Mouse (Mus musculus) lung, embryonic 16.5 days (tissue): Measurements from ENCODE around the gene Timm17b. TPM values are rescaled to one million over a fixed set of nuclear protein-coding genes. Genes with fewer than 3 reads are reported as not detected.

Experiments used
- ATAC-seq: fragments of 200-750 bp; cut with Nextera tagmentation; 2 replicates; pipeline ENCODE4 v1.8.0; 2017; ENCODE audit warnings: low read depth, mild to moderate bottlenecking, moderate library complexity
- H3K27ac ChIP-seq: fragments of 300-500 bp; sonication (generic); 2 replicates; pipeline ENCODE4 v1.5.1; 2014; ENCODE audit warnings: mild to moderate bottlenecking, control low read depth, low read length
- H3K27me3 ChIP-seq: fragments of 300-500 bp; sonication (generic); 2 replicates; pipeline ENCODE4 v1.6.1; 2014; ENCODE audit warnings: low read depth, low read length, mixed read lengths; ENCODE audit not compliant: control insufficient read depth, insufficient read depth
- H3K36me3 ChIP-seq: fragments of 300-500 bp; sonication (generic); 2 replicates; pipeline ENCODE4 v1.6.1; 2014; ENCODE audit warnings: low read length; ENCODE audit not compliant: control insufficient read depth, insufficient read depth
- H3K4me1 ChIP-seq: fragments of 300-500 bp; sonication (generic); replicated peaks from 2 replicates; pipeline ENCODE4 v1.6.1; 2014; ENCODE audit warnings: low read length, mixed read lengths; ENCODE audit not compliant: control insufficient read depth, insufficient read depth
- H3K4me2 ChIP-seq: fragments of 300-500 bp; sonication (generic); 2 replicates; pipeline ENCODE4 v1.6.1; 2014; ENCODE audit warnings: low read depth, low read length, control low read depth
- H3K4me3 ChIP-seq: fragments of 300-500 bp; sonication (generic); 2 replicates; pipeline ENCODE4 v1.5.1; 2014; ENCODE audit warnings: mild to moderate bottlenecking, low read length, control low read depth
- H3K9ac ChIP-seq: fragments of 300-500 bp; sonication (generic); 2 replicates; pipeline ENCODE4 v1.6.1; 2014; ENCODE audit warnings: low read length, control low read depth
- H3K9me3 ChIP-seq: fragments of 300-500 bp; sonication (generic); 2 replicates; pipeline ENCODE4 v1.6.1; 2016; ENCODE audit warnings: low read length; ENCODE audit not compliant: control insufficient read depth
- WGBS: fragments of 180-500 bp; shearing (Covaris S2); extraction: QIAGEN DNeasy Blood & Tissue Kit; methylation state at CpG from one replicate; pipeline ENCODE4 v1.1.7; 2014; 5-methylcytosine and 5-hydroxymethylcytosine counted together
- polyA plus RNA-seq: library from polyadenylated mRNA; unstranded; fragments of >200 nt; fragmentation: Nextera tagmentation; extraction: Ambion mirVana; gene quantifications from 2 replicates; pipeline ENCODE4 v1.2.1, GENCODE M21; 2015

Gene Timm17b
- 156 and 157 TPM in 2 replicates for polyA plus RNA-seq

GRCm38 (mm10) chrX:7898880-7899874 lies at the start of gene Timm17b, which contains the start of gene Pqbp1:
Gene Timm17b, plus strand, starts transcription at chrX:7899357.
Gene Pqbp1, minus strand, starts transcription at chrX:7899269.
- ATAC-seq, result peak; percentile 99
- H3K9ac ChIP-seq, result peak within 1 kb of the TSS; percentile 79
- no peaks in the 10 kb centered on the region for H3K9me3 ChIP-seq
- peak within 1 kb of the TSS; percentile 64 for H3K4me2 ChIP-seq
- H3K27ac ChIP-seq, result peak within 1 kb of the TSS; percentile 79
- H3K27me3 ChIP-seq, result no peaks in the 10 kb centered on the region
- WGBS, result 14% methylated on average over 49 of the region's 62 CpGs
- H3K4me1 ChIP-seq, result peaks cover 7% of the 10 kb centered on the region; the same call in 1 of the 2 replicates
- H3K36me3 ChIP-seq, result 0 out of 2 replicates have a peak, but pooled peaks cover 2% of the 10 kb centered on the region
- peak within 1 kb of the TSS; percentile 68 for H3K4me3 ChIP-seq

- Histone ChIP-seq H3K4me1 (no peaks in the 10 kb centered on the region), H3K9me3 (no peaks in the 10 kb centered on the region), H3K4me3 (no peak overlapping the region), H3K4me2 (no peak overlapping the region), H3K27ac (no peak overlapping the region), H3K27me3 (no peaks in the 10 kb centered on the region), H3K36me3 (no peaks in the 10 kb centered on the region), H3K9ac (no peak overlapping the region)
- no peak for ATAC-seq
- WGBS, result 42% methylated on average over 2 of the region's 2 CpGs
Observed at GRCm38 (mm10) chrX:7854578-7854977, 44.6 kb upstream of the Timm17b start.

GRCm38 (mm10) chrX:7859191-7859753 lies 39.9 kb upstream of the Timm17b start:
- WGBS, result 61% methylated on average over 3 of the region's 3 CpGs
- no peak overlapping the region for H3K4me2 ChIP-seq
- H3K36me3 ChIP-seq, result no peaks in the 10 kb centered on the region
- no peak for ATAC-seq
- no peak overlapping the region for H3K4me3 ChIP-seq
- no peaks in the 10 kb centered on the region; the same call in 1 of the 2 replicates for H3K9me3 ChIP-seq
- no peaks in the 10 kb centered on the region for H3K27me3 ChIP-seq
- no peak overlapping the region for H3K9ac ChIP-seq
- no peak overlapping the region for H3K27ac ChIP-seq
- H3K4me1 ChIP-seq, result no peaks in the 10 kb centered on the region

GRCm38 (mm10) chrX:7863181-7863580 lies 36.0 kb upstream of the Timm17b start:
- no peaks in the 10 kb centered on the region for H3K4me1 ChIP-seq
- H3K9ac ChIP-seq, result no peak overlapping the region
- H3K4me3 ChIP-seq, result no peak overlapping the region
- no peak overlapping the region for H3K27ac ChIP-seq
- H3K4me2 ChIP-seq, result no peak overlapping the region
- H3K27me3 ChIP-seq, result no peaks in the 10 kb centered on the region
- H3K9me3 ChIP-seq, result no peaks in the 10 kb centered on the region; the same call in 1 of the 2 replicates
- 0 out of 2 replicates have a peak, but pooled peaks cover 4% of the 10 kb centered on the region for H3K36me3 ChIP-seq
- ATAC-seq, result no peak
- 90% methylated on average over 1 of the region's 1 CpGs for WGBS

- 63% methylated on average over 3 of the region's 3 CpGs for WGBS
- Histone ChIP-seq H3K4me3 (no peak overlapping the region), H3K9ac (no peak overlapping the region), H3K27ac (no peak overlapping the region), H3K9me3 (no peaks in the 10 kb centered on the region; the same call in 1 of the 2 replicates), H3K4me1 (no peaks in the 10 kb centered on the region), H3K4me2 (no peak overlapping the region), H3K27me3 (no peaks in the 10 kb centered on the region), H3K36me3 (0 out of 2 replicates have a peak, but pooled peaks cover 4% of the 10 kb centered on the region)
- ATAC-seq, result no peak
Observed at GRCm38 (mm10) chrX:7864551-7864950, 34.6 kb upstream of the Timm17b start.

GRCm38 (mm10) chrX:7865343-7865742 lies 33.8 kb upstream of the Timm17b start:
- ATAC-seq, result no peak
- Histone ChIP-seq H3K4me2 (no peak overlapping the region), H3K4me1 (no peaks in the 10 kb centered on the region), H3K27ac (no peak overlapping the region), H3K27me3 (no peaks in the 10 kb centered on the region), H3K36me3 (0 out of 2 replicates have a peak, but pooled peaks cover 4% of the 10 kb centered on the region), H3K4me3 (no peak overlapping the region), H3K9me3 (no peaks in the 10 kb centered on the region; the same call in 1 of the 2 replicates), H3K9ac (no peak overlapping the region)
- 63% methylated on average over 2 of the region's 2 CpGs for WGBS

GRCm38 (mm10) chrX:7865786-7866185 lies 33.4 kb upstream of the Timm17b start:
- Histone ChIP-seq H3K36me3 (0 out of 2 replicates have a peak, but pooled peaks cover 4% of the 10 kb centered on the region), H3K9ac (no peak overlapping the region), H3K4me2 (no peak overlapping the region), H3K27ac (no peak overlapping the region), H3K9me3 (no peaks in the 10 kb centered on the region), H3K4me3 (no peak overlapping the region), H3K4me1 (no peaks in the 10 kb centered on the region), H3K27me3 (no peaks in the 10 kb centered on the region)
- WGBS, result 39% methylated on average over 2 of the region's 2 CpGs
- ATAC-seq, result no peak

- 83% methylated on average over 1 of the region's 1 CpGs for WGBS
- H3K9ac ChIP-seq, result no peak overlapping the region
- no peaks in the 10 kb centered on the region for H3K27me3 ChIP-seq
- ATAC-seq, result no peak
- H3K4me3 ChIP-seq, result no peak overlapping the region
- H3K4me1 ChIP-seq, result no peaks in the 10 kb centered on the region
- 0 out of 2 replicates have a peak, but pooled peaks cover 4% of the 10 kb centered on the region for H3K36me3 ChIP-seq
- no peak overlapping the region for H3K27ac ChIP-seq
- no peaks in the 10 kb centered on the region for H3K9me3 ChIP-seq
- no peak overlapping the region for H3K4me2 ChIP-seq
Observed at GRCm38 (mm10) chrX:7867141-7867540, 32.0 kb upstream of the Timm17b start.

GRCm38 (mm10) chrX:7868506-7868905 lies 30.7 kb upstream of the Timm17b start:
- Histone ChIP-seq H3K9ac (no peak overlapping the region), H3K27ac (no peak overlapping the region), H3K4me1 (no peaks in the 10 kb centered on the region), H3K36me3 (0 out of 2 replicates have a peak, but pooled peaks cover 4% of the 10 kb centered on the region), H3K4me3 (no peak overlapping the region), H3K4me2 (no peak overlapping the region), H3K9me3 (no peaks in the 10 kb centered on the region), H3K27me3 (no peaks in the 10 kb centered on the region)
- no peak for ATAC-seq
- WGBS, result 58% methylated on average over 2 of the region's 2 CpGs
